ENCODE assay signal across 8 mouse cellular contexts in the genomic region with DNA sequence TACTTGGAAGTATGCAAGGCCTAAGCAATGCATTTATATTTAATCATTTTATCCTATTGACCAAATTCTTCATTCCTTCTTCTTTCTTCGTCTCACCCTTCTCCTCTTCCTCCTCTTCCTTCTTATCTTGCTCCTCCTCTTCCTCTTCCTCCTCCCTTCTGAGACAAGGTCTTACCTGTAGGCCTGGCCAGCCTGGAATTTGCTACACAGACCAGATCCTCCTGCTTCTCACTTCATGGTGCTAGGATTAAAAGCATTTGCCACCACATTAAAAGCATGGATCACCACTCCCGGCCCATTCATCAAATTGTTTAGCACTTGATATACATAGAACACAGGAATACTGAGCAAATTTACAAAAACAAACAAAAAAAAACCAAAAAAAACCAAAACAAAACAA. TPM values are rescaled to one million over a fixed set of nuclear protein-coding genes. Genes with fewer than 3 reads are reported as not detected.
DNase-seq lines count a peak whose midpoint lies in the region; ATAC-seq and TF ChIP-seq lines count a peak whose summit lies in the region.

No protein-coding gene starts in this region.

- no peaks in the 10 kb centered on the region for H3K9me3 ChIP-seq in kidney, postnatal 0 days (replicated peaks; ENCODE audit: low read length)
- H3K9me3 ChIP-seq in embryonic facial prominence, embryonic 13.5 days, result no peaks in the 10 kb centered on the region
- H3K9me3 ChIP-seq in intestine, embryonic 16.5 days (ENCODE audit: control insufficient read depth, low read length), result no peaks in the 10 kb centered on the region
- no peaks in the 10 kb centered on the region for H3K9me3 ChIP-seq in neural tube, embryonic 12.5 days

- peak overlapping the region; percentile 99 for H3K27ac ChIP-seq in kidney, postnatal 0 days
- peak overlapping the region; percentile 99 for H3K27ac ChIP-seq in embryonic facial prominence, embryonic 13.5 days
- H3K27ac ChIP-seq in intestine, embryonic 16.5 days (ENCODE audit: low read length), result peak overlapping the region; percentile 97
- no peak overlapping the region for H3K27ac ChIP-seq in neural tube, embryonic 12.5 days

- 40% methylated on average over 2 of the region's 2 CpGs for WGBS in kidney, postnatal 0 days
- WGBS in embryonic facial prominence, embryonic 13.5 days, result 29% methylated on average over 2 of the region's 2 CpGs
- WGBS in intestine, embryonic 16.5 days, result 41% methylated on average over 2 of the region's 2 CpGs
- 51% methylated on average over 2 of the region's 2 CpGs for WGBS in neural tube, embryonic 12.5 days

- H3K9ac ChIP-seq in kidney, postnatal 0 days (ENCODE audit: low read depth, low read length), result peak overlapping the region; percentile 95; the same call in 1 of the 2 replicates
- peak overlapping the region; percentile 96 for H3K9ac ChIP-seq in embryonic facial prominence, embryonic 13.5 days
- H3K9ac ChIP-seq in intestine, embryonic 16.5 days (ENCODE audit: low read depth, low read length), result peak overlapping the region; percentile 96
- H3K9ac ChIP-seq in neural tube, embryonic 12.5 days, result no peak overlapping the region

- peak overlapping the region; percentile 78 for H3K4me2 ChIP-seq in kidney, postnatal 0 days (ENCODE audit: low read length)
- peak overlapping the region; percentile 71 for H3K4me2 ChIP-seq in embryonic facial prominence, embryonic 13.5 days
- peak overlapping the region; percentile 79; the same call in 1 of the 2 replicates for H3K4me2 ChIP-seq in intestine, embryonic 16.5 days (ENCODE audit: low read depth, low read length)
- peak overlapping the region; percentile 80 for H3K4me2 ChIP-seq in neural tube, embryonic 12.5 days (replicated peaks)

- DNase-seq in kidney, postnatal 0 days (ENCODE audit: low spot score), result no peak
- DNase-seq in kidney, postnatal 10 days, result no peak
- DNase-seq in retina, embryonic 14.5 days (ENCODE audit: low spot score), result no peak
- no peak for DNase-seq in adrenal gland, adult (ENCODE audit: inconsistent age in 2 of 2, low spot score in 1 of 2)
- no peak for DNase-seq in frontal cortex, postnatal 36 days (ENCODE audit: low spot score in 2 of 2)

- TF ChIP-seq CTCF in kidney, postnatal 0 days (IDR thresholded peaks at IDR 0.05; ENCODE audit: low read depth), result no peak

- peaks cover 18% of the 10 kb centered on the region for H3K4me1 ChIP-seq in kidney, postnatal 0 days (replicated peaks; ENCODE audit: insufficient read depth, low read length)
- peaks cover 27% of the 10 kb centered on the region for H3K4me1 ChIP-seq in embryonic facial prominence, embryonic 13.5 days
- peaks cover 6% of the 10 kb centered on the region for H3K4me1 ChIP-seq in intestine, embryonic 16.5 days (ENCODE audit: control insufficient read depth, insufficient read depth, low read length)
- H3K4me1 ChIP-seq in neural tube, embryonic 12.5 days, result peaks cover 14% of the 10 kb centered on the region; the same call in 1 of the 2 replicates

- H3K4me3 ChIP-seq in kidney, postnatal 0 days (replicated peaks; ENCODE audit: low read depth, low read length), result peak overlapping the region; percentile 98
- peak overlapping the region; percentile 82 for H3K4me3 ChIP-seq in embryonic facial prominence, embryonic 13.5 days
- H3K4me3 ChIP-seq in intestine, embryonic 16.5 days (ENCODE audit: low read length), result peak overlapping the region; percentile 88; the same call in 1 of the 2 replicates
- no peak overlapping the region for H3K4me3 ChIP-seq in neural tube, embryonic 12.5 days

- no peaks in the 10 kb centered on the region for H3K27me3 ChIP-seq in kidney, postnatal 0 days (ENCODE audit: insufficient read depth, low read length)
- no peaks in the 10 kb centered on the region for H3K27me3 ChIP-seq in embryonic facial prominence, embryonic 13.5 days
- no peaks in the 10 kb centered on the region for H3K27me3 ChIP-seq in intestine, embryonic 16.5 days (replicated peaks; ENCODE audit: control insufficient read depth, insufficient read depth, low read length)
- no peaks in the 10 kb centered on the region for H3K27me3 ChIP-seq in neural tube, embryonic 12.5 days (replicated peaks)

- H3K36me3 ChIP-seq in kidney, postnatal 0 days (ENCODE audit: insufficient read depth, low read length), result no peaks in the 10 kb centered on the region
- no peaks in the 10 kb centered on the region for H3K36me3 ChIP-seq in embryonic facial prominence, embryonic 13.5 days
- no peaks in the 10 kb centered on the region for H3K36me3 ChIP-seq in intestine, embryonic 16.5 days (ENCODE audit: control insufficient read depth, insufficient read depth, low read length)
- H3K36me3 ChIP-seq in neural tube, embryonic 12.5 days, result no peaks in the 10 kb centered on the region

- no peak for ATAC-seq in kidney, postnatal 0 days (replicated peaks; ENCODE audit: low FRiP score, low read depth)
- ATAC-seq in embryonic facial prominence, embryonic 13.5 days (ENCODE audit: insufficient number of reproducible peaks, insufficient read depth, low FRiP score, low TSS enrichment, low read depth), result no peak
- ATAC-seq in intestine, embryonic 16.5 days, result no peak
- ATAC-seq in neural tube, embryonic 12.5 days (ENCODE audit: low FRiP score, low read depth), result no peak

RNA-seq across cellular contexts. Expression of a gene that starts 0.9 kb away (rescaled TPM):
- polyA plus RNA-seq in kidney, postnatal 0 days (2015; fragmentation: Nextera tagmentation; extraction: Ambion mirVana), result 164 and 165 TPM in 2 replicates
- 79.6 and 92.9 TPM in 2 replicates for polyA plus RNA-seq in embryonic facial prominence, embryonic 13.5 days (2015; fragmentation: Nextera tagmentation; extraction: Ambion mirVana)
- 39.6 and 45.7 TPM in 2 replicates for polyA plus RNA-seq in intestine, embryonic 16.5 days (2015; fragmentation: Nextera tagmentation; extraction: Ambion mirVana)
- 46.0 and 47.1 TPM in 2 replicates for polyA plus RNA-seq in neural tube, embryonic 12.5 days (2016; fragmentation: Nextera tagmentation; extraction: Ambion mirVana)
